Mouse (Mus musculus): ENCODE data around the gene Recql5. TPM values are rescaled to one million over a fixed set of nuclear protein-coding genes. Genes with fewer than 3 reads are reported as not detected.

The Recql5 gene
- polyA plus RNA-seq, 1 experiment from 2014 or later: 16.2 TPM

- Histone ChIP-seq H3K4me3 (replicated peaks) (no peak overlapping the region), H3K36me3 (peaks cover 36% of the 10 kb centered on the region), H3K4me1 (replicated peaks) (peaks cover 20% of the 10 kb centered on the region), H3K9me3 (no peaks in the 10 kb centered on the region), H3K27ac (no peak overlapping the region), H3K27me3 (replicated peaks) (no peaks in the 10 kb centered on the region), H3K4me2 (replicated peaks) (no peak overlapping the region), H3K9ac (no peak overlapping the region)
- 95% methylated on average over 9 of the region's 9 CpGs for WGBS
- ATAC-seq: no peak
Measured at GRCm38 (mm10) chr11:115959018-115959417, 25.7 kb upstream of the Recql5 start.

GRCm38 (mm10) chr11:115957971-115958370 is 24.7 kb upstream of the Recql5 start:
- H3K4me1 ChIP-seq (replicated peaks): peaks cover 20% of the 10 kb centered on the region
- H3K9ac ChIP-seq: no peak overlapping the region
- no peaks in the 10 kb centered on the region for H3K27me3 ChIP-seq (replicated peaks)
- no peaks in the 10 kb centered on the region for H3K9me3 ChIP-seq
- H3K4me3 ChIP-seq (replicated peaks): no peak overlapping the region
- peaks cover 33% of the 10 kb centered on the region for H3K36me3 ChIP-seq
- WGBS: 71% methylated on average over 7 of the region's 7 CpGs
- H3K4me2 ChIP-seq (replicated peaks): no peak overlapping the region
- no peak overlapping the region for H3K27ac ChIP-seq
- no peak for ATAC-seq

GRCm38 (mm10) chr11:115956453-115956852 is 23.2 kb upstream of the Recql5 start:
- no peak overlapping the region for H3K4me3 ChIP-seq (replicated peaks)
- peak; percentile 39 for ATAC-seq
- WGBS: 53% methylated on average over 4 of the region's 4 CpGs
- H3K4me2 ChIP-seq (replicated peaks): no peak overlapping the region
- peak overlapping the region; percentile 81 for H3K27ac ChIP-seq
- peaks cover 20% of the 10 kb centered on the region for H3K4me1 ChIP-seq (replicated peaks)
- no peaks in the 10 kb centered on the region for H3K9me3 ChIP-seq
- H3K27me3 ChIP-seq (replicated peaks): no peaks in the 10 kb centered on the region
- H3K9ac ChIP-seq: no peak overlapping the region
- H3K36me3 ChIP-seq: peaks cover 31% of the 10 kb centered on the region

- H3K27me3 ChIP-seq (replicated peaks): no peaks in the 10 kb centered on the region
- H3K4me3 ChIP-seq (replicated peaks): no peak overlapping the region
- H3K4me2 ChIP-seq (replicated peaks): peak overlapping the region; percentile 33
- peaks cover 19% of the 10 kb centered on the region for H3K36me3 ChIP-seq
- peak; percentile 81 for ATAC-seq
- H3K4me1 ChIP-seq (replicated peaks): peaks cover 20% of the 10 kb centered on the region
- WGBS: 57% methylated on average over 10 of the region's 10 CpGs
- peak overlapping the region; percentile 81 for H3K27ac ChIP-seq
- no peak overlapping the region for H3K9ac ChIP-seq
- no peaks in the 10 kb centered on the region for H3K9me3 ChIP-seq
Measured at GRCm38 (mm10) chr11:115955195-115955858, 22.1 kb upstream of the Recql5 start.

GRCm38 (mm10) chr11:115954712-115955111 is 21.4 kb upstream of the Recql5 start:
- Histone ChIP-seq H3K4me2 (replicated peaks) (peak overlapping the region; percentile 33; the same call in 1 of the 2 replicates), H3K27ac (peak overlapping the region; percentile 81; the same call in 1 of the 2 replicates), H3K27me3 (replicated peaks) (no peaks in the 10 kb centered on the region), H3K9ac (no peak overlapping the region), H3K36me3 (peaks cover 16% of the 10 kb centered on the region), H3K4me1 (replicated peaks) (peaks cover 20% of the 10 kb centered on the region), H3K4me3 (replicated peaks) (no peak overlapping the region), H3K9me3 (no peaks in the 10 kb centered on the region)
- ATAC-seq: peak; percentile 32; the same call in 1 of the 2 replicates
- 74% methylated on average over 5 of the region's 5 CpGs for WGBS

- H3K27ac ChIP-seq: no peak overlapping the region
- H3K4me3 ChIP-seq (replicated peaks): no peak overlapping the region
- H3K4me1 ChIP-seq (replicated peaks): peaks cover 7% of the 10 kb centered on the region; the same call in 1 of the 2 replicates
- no peak overlapping the region for H3K4me2 ChIP-seq (replicated peaks)
- 87% methylated on average over 2 of the region's 2 CpGs for WGBS
- H3K9ac ChIP-seq: no peak overlapping the region
- H3K9me3 ChIP-seq: no peaks in the 10 kb centered on the region
- ATAC-seq: no peak
- no peaks in the 10 kb centered on the region for H3K27me3 ChIP-seq (replicated peaks)
- peaks cover 16% of the 10 kb centered on the region for H3K36me3 ChIP-seq
Measured at GRCm38 (mm10) chr11:115950719-115951118, 17.4 kb upstream of the Recql5 start.

GRCm38 (mm10) chr11:115948316-115948715 is 15.0 kb upstream of the Recql5 start:
- Histone ChIP-seq H3K4me1 (replicated peaks) (no peaks in the 10 kb centered on the region), H3K27me3 (replicated peaks) (no peaks in the 10 kb centered on the region), H3K4me3 (replicated peaks) (no peak overlapping the region), H3K9me3 (no peaks in the 10 kb centered on the region), H3K36me3 (peaks cover 27% of the 10 kb centered on the region), H3K9ac (no peak overlapping the region), H3K27ac (no peak overlapping the region), H3K4me2 (replicated peaks) (no peak overlapping the region)
- 89% methylated on average over 9 of the region's 9 CpGs for WGBS
- ATAC-seq: no peak

GRCm38 (mm10) chr11:115946221-115946828 is 13.0 kb upstream of the Recql5 start:
- Histone ChIP-seq H3K27me3 (replicated peaks) (no peaks in the 10 kb centered on the region), H3K9me3 (no peaks in the 10 kb centered on the region), H3K4me2 (replicated peaks) (no peak overlapping the region), H3K4me3 (replicated peaks) (no peak overlapping the region), H3K36me3 (peaks cover 22% of the 10 kb centered on the region), H3K4me1 (replicated peaks) (no peaks in the 10 kb centered on the region), H3K9ac (no peak overlapping the region), H3K27ac (0 out of 2 replicates have a peak overlapping the region, but pooled peaks have one; percentile 3)
- WGBS: 80% methylated on average over 9 of the region's 9 CpGs
- ATAC-seq: no peak

- Histone ChIP-seq H3K9ac (no peak overlapping the region), H3K4me2 (replicated peaks) (no peak overlapping the region), H3K27ac (no peak overlapping the region), H3K36me3 (peaks cover 22% of the 10 kb centered on the region), H3K27me3 (replicated peaks) (no peaks in the 10 kb centered on the region), H3K9me3 (no peaks in the 10 kb centered on the region), H3K4me1 (replicated peaks) (no peaks in the 10 kb centered on the region), H3K4me3 (replicated peaks) (no peak overlapping the region)
- no peak for ATAC-seq
- 83% methylated on average over 8 of the region's 8 CpGs for WGBS
Measured at GRCm38 (mm10) chr11:115945247-115945646, 12.0 kb upstream of the Recql5 start.

GRCm38 (mm10) chr11:115941980-115942379 is 8.7 kb upstream of the Recql5 start:
- peaks cover 30% of the 10 kb centered on the region for H3K36me3 ChIP-seq
- 84% methylated on average over 7 of the region's 7 CpGs for WGBS
- no peak for ATAC-seq

GRCm38 (mm10) chr11:115939690-115940329 is 6.5 kb upstream of the Recql5 start:
- peaks cover 29% of the 10 kb centered on the region for H3K36me3 ChIP-seq

More at GRCm38 (mm10) chr11:115941980-115942379, 8.7 kb upstream of the Recql5 start:
- Histone ChIP-seq H3K4me1 (replicated peaks) (no peaks in the 10 kb centered on the region), H3K9me3 (no peaks in the 10 kb centered on the region), H3K4me2 (replicated peaks) (no peak overlapping the region), H3K27ac (no peak overlapping the region), H3K4me3 (replicated peaks) (no peak overlapping the region), H3K9ac (no peak overlapping the region), H3K27me3 (replicated peaks) (no peaks in the 10 kb centered on the region)

GRCm38 (mm10) chr11:115933747-115934110 is 452 bp upstream of the Recql5 start:
- H3K27me3 ChIP-seq (replicated peaks): no peaks in the 10 kb centered on the region
- peak overlapping the region; percentile 74 for H3K4me2 ChIP-seq (replicated peaks)
- H3K27ac ChIP-seq: no peak overlapping the region
- peak overlapping the region; percentile 68 for H3K4me3 ChIP-seq (replicated peaks)
- peaks cover 18% of the 10 kb centered on the region for H3K4me1 ChIP-seq (replicated peaks)
- peak; percentile 66 for ATAC-seq
- peaks cover 15% of the 10 kb centered on the region; the same call in 1 of the 2 replicates for H3K36me3 ChIP-seq
- no peaks in the 10 kb centered on the region for H3K9me3 ChIP-seq
- WGBS: under 1% methylated on average over 16 of the region's 16 CpGs
- peak overlapping the region; percentile 70 for H3K9ac ChIP-seq

More at GRCm38 (mm10) chr11:115939690-115940329, 6.5 kb upstream of the Recql5 start:
- H3K9ac ChIP-seq: no peak overlapping the region
- H3K4me3 ChIP-seq (replicated peaks): no peak overlapping the region
- H3K9me3 ChIP-seq: no peaks in the 10 kb centered on the region
- H3K4me2 ChIP-seq (replicated peaks): no peak overlapping the region
- no peaks in the 10 kb centered on the region for H3K4me1 ChIP-seq (replicated peaks)
- ATAC-seq: peak; percentile 28; the same call in 1 of the 2 replicates
- WGBS: 32% methylated on average over 6 of the region's 6 CpGs
- no peak overlapping the region for H3K27ac ChIP-seq
- no peaks in the 10 kb centered on the region for H3K27me3 ChIP-seq (replicated peaks)
